Mouse (Mus musculus): ENCODE results near the gene Lrpprc.

GRCm38 (mm10) chr17:84835249-84835648, 44.7 kb upstream of the Lrpprc start:
- TF ChIP-seq CTCF (IDR thresholded peaks at IDR 0.05) (no peak), EP300 (IDR thresholded peaks at IDR 0.05) (no peak)
